23 mouse cellular contexts compared by ENCODE assay signal in genomic region chr1:126253934-126254333, GRCm38 (mm10).
"Had no signal": no experiment of that assay in that cellular context is flagged by ENCODE, and none has a peak within 500 bp of the region (broad histone marks: within the 10 kb centered on the region; RNA-seq: fewer than 3 reads in every experiment).

No protein-coding gene starts in this region.

- ATAC-seq: inflammation-experienced regulatory T-cells, adult 6 months; intestine, embryonic 15.5 days; intestine, postnatal 0 days had no signal

- H3K4me1 ChIP-seq: heart, embryonic 13.5 days; heart, embryonic 15.5 days; hindbrain, embryonic 10.5 days; hindbrain, embryonic 12.5 days; hindbrain, embryonic 15.5 days; intestine, embryonic 15.5 days; limb, embryonic 10.5 days; liver, embryonic 13.5 days; liver, embryonic 15.5 days had no signal

- H3K4me2 ChIP-seq: heart, embryonic 11.5 days; heart, embryonic 13.5 days; heart, embryonic 15.5 days; hindbrain, embryonic 12.5 days; hindbrain, embryonic 15.5 days; intestine, embryonic 15.5 days; limb, embryonic 12.5 days; liver, embryonic 13.5 days; liver, embryonic 15.5 days had no signal

- H3K27ac ChIP-seq: gastrocnemius, adult 2 months; heart, adult 2 months; heart, embryonic 13.5 days; heart, embryonic 15.5 days; hindbrain, embryonic 10.5 days; hindbrain, embryonic 12.5 days; hindbrain, embryonic 15.5 days; intestine, embryonic 15.5 days; left cerebral cortex, adult 2 months; limb, embryonic 10.5 days; limb, embryonic 12.5 days; liver, embryonic 13.5 days; liver, embryonic 15.5 days had no signal

- H3K9me3 ChIP-seq: heart, embryonic 13.5 days; heart, embryonic 15.5 days; hindbrain, embryonic 10.5 days; hindbrain, embryonic 12.5 days; hindbrain, embryonic 15.5 days; intestine, embryonic 15.5 days; limb, embryonic 10.5 days; limb, embryonic 12.5 days; liver, embryonic 13.5 days; liver, embryonic 15.5 days had no signal

- H3K4me3 ChIP-seq: gastrocnemius, adult 2 months; heart, adult 2 months; heart, embryonic 13.5 days; heart, embryonic 15.5 days; hindbrain, embryonic 10.5 days; hindbrain, embryonic 12.5 days; hindbrain, embryonic 15.5 days; intestine, embryonic 15.5 days; left cerebral cortex, adult 2 months; limb, embryonic 10.5 days; limb, embryonic 12.5 days; liver, embryonic 13.5 days; liver, embryonic 15.5 days had no signal

- H3K36me3 ChIP-seq: heart, embryonic 13.5 days; heart, embryonic 15.5 days; hindbrain, embryonic 12.5 days; intestine, embryonic 15.5 days; limb, embryonic 10.5 days; limb, embryonic 12.5 days; liver, embryonic 13.5 days; liver, embryonic 15.5 days had no signal

- DNase-seq: gastrocnemius, adult 2 months; gastrocnemius, postnatal 10 days; gastrocnemius, postnatal 25 days; heart, adult 2 months; heart, postnatal 4 days; kidney, adult 18-20 months; kidney, adult 8-10 months; kidney, postnatal 25 days; liver; liver, embryonic 13.5 days had no signal

- H3K9ac ChIP-seq: heart, embryonic 13.5 days; heart, embryonic 15.5 days; hindbrain, embryonic 12.5 days; hindbrain, embryonic 15.5 days; intestine, embryonic 15.5 days; limb, embryonic 12.5 days; liver, embryonic 13.5 days; liver, embryonic 15.5 days had no signal

- H3K27me3 ChIP-seq: heart, embryonic 13.5 days; heart, embryonic 15.5 days; hindbrain, embryonic 12.5 days; hindbrain, embryonic 15.5 days; intestine, embryonic 15.5 days; limb, embryonic 12.5 days; liver, embryonic 13.5 days; liver, embryonic 15.5 days had no signal
